In the genomic region with DNA sequence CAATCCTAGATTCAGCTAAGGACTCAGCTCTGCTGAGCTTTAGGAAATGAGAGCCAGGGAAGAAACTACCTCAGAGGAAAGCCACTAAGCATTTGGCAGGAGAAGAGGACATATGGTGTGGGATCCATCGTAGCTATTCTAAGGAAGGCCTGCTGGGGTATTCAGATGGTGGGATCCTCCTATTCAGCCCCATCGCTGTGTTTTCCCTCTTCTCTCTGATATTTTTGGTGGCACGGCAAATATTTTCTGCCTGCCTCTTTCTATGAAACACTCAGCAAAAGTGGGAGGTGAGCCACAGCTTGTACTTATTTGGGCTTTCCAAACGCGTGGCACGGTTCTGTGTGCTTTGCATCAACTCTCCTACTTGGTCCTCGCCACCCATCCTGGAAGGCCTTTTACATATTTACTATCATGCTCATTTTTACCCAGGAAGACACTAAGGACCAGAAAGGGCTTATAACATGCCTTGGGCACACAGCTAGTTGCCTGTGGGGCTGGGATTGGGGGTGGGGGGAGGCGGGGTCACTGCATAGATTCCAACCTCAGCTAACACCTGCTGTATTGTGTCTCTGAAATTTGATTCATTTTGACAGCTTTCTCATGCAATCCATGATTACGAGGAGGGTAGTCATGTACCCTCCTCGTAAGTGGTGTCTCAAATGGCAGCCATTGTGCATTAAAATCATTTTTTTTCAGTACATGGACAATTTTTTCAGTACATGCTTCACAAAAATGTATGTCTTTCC, we compare ENCODE assay signal across 9 mouse cellular contexts. TPM values are rescaled to one million over a fixed set of nuclear protein-coding genes. Genes with fewer than 3 reads are reported as not detected.
DNase-seq lines count a peak whose midpoint lies in the region; ATAC-seq and TF ChIP-seq lines count a peak whose summit lies in the region.
"Had no signal": no experiment of that assay in that cellular context is flagged by ENCODE, and none has a peak within 500 bp of the region (broad histone marks: within the 10 kb centered on the region; RNA-seq: fewer than 3 reads in every experiment).

No protein-coding gene starts in this region.

- TF ChIP-seq POLR2A in cerebellum, adult 2 months (IDR thresholded peaks at IDR 0.05; ENCODE audit: borderline replicate concordance, insufficient read depth, low read length): no peak
- TF ChIP-seq POLR2A in limb, embryonic 14.5 days (IDR thresholded peaks at IDR 0.05; ENCODE audit: borderline replicate concordance, extremely low read depth, insufficient read depth, insufficient read length): no peak

- intact Hi-C loops in heart, postnatal 25 days (cut with DNase I): no loop called here

- no peak overlapping the region for H3K9ac ChIP-seq in heart, embryonic 15.5 days
- H3K9ac ChIP-seq in hindbrain, postnatal 0 days (replicated peaks; ENCODE audit: low read length): no peak overlapping the region
- H3K9ac ChIP-seq in limb, embryonic 14.5 days (ENCODE audit: low read depth, low read length, severe bottlenecking): no peak overlapping the region

- H3K36me3 ChIP-seq in heart, embryonic 15.5 days: no peaks in the 10 kb centered on the region
- no peaks in the 10 kb centered on the region for H3K36me3 ChIP-seq in hindbrain, postnatal 0 days (ENCODE audit: insufficient read depth, low read length)
- no peaks in the 10 kb centered on the region for H3K36me3 ChIP-seq in limb, embryonic 14.5 days (ENCODE audit: control insufficient read depth, insufficient read depth, low read length)

- H3K4me3 ChIP-seq in heart, embryonic 15.5 days: no peak overlapping the region
- no peak overlapping the region for H3K4me3 ChIP-seq in cerebellum, adult 2 months (replicated peaks; ENCODE audit: insufficient read depth, low read depth, low read length)
- H3K4me3 ChIP-seq in hindbrain, postnatal 0 days (ENCODE audit: low read length): no peak overlapping the region
- H3K4me3 ChIP-seq in limb, embryonic 14.5 days (replicated peaks; ENCODE audit: low read length): no peak overlapping the region
- H3K4me3 ChIP-seq: megakaryocyte, embryonic 14.5 days had no signal

- no peak for ATAC-seq in heart, embryonic 15.5 days (replicated peaks; ENCODE audit: insufficient number of reproducible peaks, insufficient read depth, low FRiP score, low read depth)
- ATAC-seq in hindbrain, postnatal 0 days: peak; percentile 53; the same call in 1 of the 2 replicates
- 0 out of 2 replicates have a peak, but pooled peaks have one; percentile 23 for ATAC-seq in limb, embryonic 14.5 days (ENCODE audit: low FRiP score, low read depth)

- H3K4me2 ChIP-seq in heart, embryonic 15.5 days: peak overlapping the region; percentile 44; the same call in 1 of the 2 replicates
- H3K4me2 ChIP-seq in hindbrain, postnatal 0 days (ENCODE audit: low read depth, low read length): no peak overlapping the region
- H3K4me2 ChIP-seq in limb, embryonic 14.5 days (replicated peaks; ENCODE audit: low read depth, low read length, severe bottlenecking): no peak overlapping the region

- no peaks in the 10 kb centered on the region for H3K9me3 ChIP-seq in heart, embryonic 15.5 days (replicated peaks)
- H3K9me3 ChIP-seq in hindbrain, postnatal 0 days (ENCODE audit: low read length): no peaks in the 10 kb centered on the region
- no peaks in the 10 kb centered on the region for H3K9me3 ChIP-seq in limb, embryonic 14.5 days (ENCODE audit: control insufficient read depth, low read length)

- peak overlapping the region; percentile 92 for H3K27ac ChIP-seq in heart, embryonic 15.5 days
- H3K27ac ChIP-seq in cerebellum, adult 2 months (ENCODE audit: insufficient read depth, low read length): no peak overlapping the region
- H3K27ac ChIP-seq in hindbrain, postnatal 0 days: peak overlapping the region; percentile 51; the same call in 1 of the 2 replicates
- peak overlapping the region; percentile 40 for H3K27ac ChIP-seq in limb, embryonic 14.5 days (replicated peaks; ENCODE audit: low read depth, low read length)

- H3K4me1 ChIP-seq in heart, embryonic 15.5 days (replicated peaks): peaks cover 34% of the 10 kb centered on the region
- peaks cover 24% of the 10 kb centered on the region for H3K4me1 ChIP-seq in cerebellum, adult 2 months (ENCODE audit: control insufficient read depth, insufficient read depth, low read length)
- peaks cover 12% of the 10 kb centered on the region; the same call in 1 of the 2 replicates for H3K4me1 ChIP-seq in hindbrain, postnatal 0 days (ENCODE audit: insufficient read depth, low read length)
- peaks cover 27% of the 10 kb centered on the region for H3K4me1 ChIP-seq in limb, embryonic 14.5 days (ENCODE audit: control insufficient read depth, insufficient read depth, low read length)
- H3K4me1 ChIP-seq: megakaryocyte, embryonic 14.5 days had no signal

- H3K27me3 ChIP-seq in heart, embryonic 15.5 days: no peaks in the 10 kb centered on the region
- H3K27me3 ChIP-seq in cerebellum, adult 2 months (ENCODE audit: control insufficient read depth, insufficient read depth, low read length): no peaks in the 10 kb centered on the region
- no peaks in the 10 kb centered on the region for H3K27me3 ChIP-seq in hindbrain, postnatal 0 days (ENCODE audit: insufficient read depth, low read length)
- H3K27me3 ChIP-seq in limb, embryonic 14.5 days (ENCODE audit: control insufficient read depth, insufficient read depth, low read length): no peaks in the 10 kb centered on the region
- H3K27me3 ChIP-seq: megakaryocyte, embryonic 14.5 days had no signal

- WGBS in heart, embryonic 15.5 days: 81% methylated on average over 10 of the region's 10 CpGs
- 23% methylated on average over 10 of the region's 10 CpGs for WGBS in cerebellum, adult 2 months
- whole genome bisulfite sequencing in hindbrain, postnatal 0 days: 72% methylated on average over 10 of the region's 10 CpGs
- WGBS in limb, embryonic 14.5 days: 76% methylated on average over 10 of the region's 10 CpGs

- TF ChIP-seq CTCF in cerebellum, adult 2 months (IDR thresholded peaks at IDR 0.05; ENCODE audit: borderline replicate concordance, insufficient read depth, low read depth, low read length): no peak
- no peak for TF ChIP-seq CTCF in hindbrain, postnatal 0 days (IDR thresholded peaks at IDR 0.05; ENCODE audit: low read depth)

- DNase-seq in heart, postnatal 25 days (ENCODE audit: low spot score): no peak
- peak; percentile 41 to 82 for DNase-seq in cerebellum, adult 2 months
- peak; percentile 31 for DNase-seq in hindbrain, postnatal 0 days (ENCODE audit: low spot score)
- DNase-seq in limb, embryonic 14.5 days (ENCODE audit: low spot score): no peak
- no peak for DNase-seq in ovary, postnatal 10 days (ENCODE audit: low spot score)
- DNase-seq in adrenal gland, postnatal 25 days: no peak
- DNase-seq in lung, postnatal 4 days: no peak

RNA-seq across cellular contexts. Expression of a gene that starts 46.1 kb away (rescaled TPM):
- polyA plus RNA-seq in heart, embryonic 15.5 days (2015; fragmentation: Nextera tagmentation; extraction: Ambion mirVana): 5.4 and 5.6 TPM in 2 replicates
- total RNA-seq in heart, postnatal 25 days (2021): under 1 TPM; 0.10 to 0.11 TPM
- 17.1 and 17.8 TPM in 2 replicates for polyA plus RNA-seq in cerebellum, adult 2 months (2012; rRNA removed)
- total RNA-seq in hindbrain, postnatal 0 days (2014; rRNA removed): 67.4 and 69.2 TPM in 2 replicates
- 30.4 and 32.1 TPM in 2 replicates for polyA plus RNA-seq in hindbrain, postnatal 0 days (2015; fragmentation: Nextera tagmentation; extraction: Ambion mirVana)
- 20.7 and 27.2 TPM in 2 replicates for polyA plus RNA-seq in limb, embryonic 14.5 days (2012; rRNA removed)
- polyA plus RNA-seq in limb, embryonic 14.5 days (2014; fragmentation: Nextera tagmentation; extraction: Ambion mirVana): 10.7 and 11.9 TPM in 2 replicates
- total RNA-seq in adrenal gland, postnatal 25 days (2021): 1.2 and 1.7 TPM in 2 replicates

RNA-seq across cellular contexts. Expression of a gene that starts 46.3 kb away (rescaled TPM):
- 82.4 and 108 TPM in 2 replicates for polyA plus RNA-seq in heart, embryonic 15.5 days (2015; fragmentation: Nextera tagmentation; extraction: Ambion mirVana)
- total RNA-seq in heart, postnatal 25 days (2021): 10 to 100 TPM; 14.9 to 16.3 TPM
- polyA plus RNA-seq in cerebellum, adult 2 months (2012; rRNA removed): 195 TPM in 2 replicates
- total RNA-seq in hindbrain, postnatal 0 days (2014; rRNA removed): 122 and 132 TPM in 2 replicates
- 67.6 and 75.5 TPM in 2 replicates for polyA plus RNA-seq in hindbrain, postnatal 0 days (2015; fragmentation: Nextera tagmentation; extraction: Ambion mirVana)
- polyA plus RNA-seq in limb, embryonic 14.5 days (2012; rRNA removed): 160 and 178 TPM in 2 replicates
- 244 and 268 TPM in 2 replicates for polyA plus RNA-seq in limb, embryonic 14.5 days (2014; fragmentation: Nextera tagmentation; extraction: Ambion mirVana)
- 32.2 and 49.5 TPM in 2 replicates for total RNA-seq in adrenal gland, postnatal 25 days (2021)

Comparison
In these comparisons a context has a peak if more than half of its experiments do, and no peak if none do; other contexts are left out.
1. DNase-seq: peak in cerebellum, adult 2 months (2 of 2) and hindbrain, postnatal 0 days (single experiment); none in heart, postnatal 25 days (single experiment), limb, embryonic 14.5 days (single experiment), ovary, postnatal 10 days (single experiment), adrenal gland, postnatal 25 days (single experiment) and lung, postnatal 4 days (0 of 2).